Mouse (Mus musculus): ENCODE measurements around the gene Olfr368.

The Olfr368 gene

DNA sequence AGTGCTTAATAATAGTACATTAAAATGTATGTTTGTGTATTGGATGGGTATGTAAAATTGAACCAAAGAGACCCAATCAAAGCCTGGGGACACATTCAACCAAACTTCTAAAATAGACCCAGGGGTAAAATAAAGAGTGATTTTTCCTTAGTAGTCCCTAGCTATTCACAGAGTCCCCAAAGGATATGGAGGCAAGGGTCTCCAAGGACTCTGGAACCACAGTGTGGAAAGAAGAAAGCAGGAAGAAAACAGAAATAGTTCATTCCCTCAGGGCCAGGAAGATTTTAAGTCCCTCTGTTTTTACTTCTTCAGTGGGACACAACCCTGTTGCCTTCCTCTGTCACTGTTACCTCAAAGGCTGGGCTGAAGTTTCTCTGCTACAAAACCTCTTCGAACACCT, at the start of gene Olfr368:
Gene Olfr368, plus strand, starts transcription at position 301 of the 400 bp plus-strand sequence.
- DNase-seq (ENCODE audit: low spot score in 2 of 2), result no peak

DNA sequence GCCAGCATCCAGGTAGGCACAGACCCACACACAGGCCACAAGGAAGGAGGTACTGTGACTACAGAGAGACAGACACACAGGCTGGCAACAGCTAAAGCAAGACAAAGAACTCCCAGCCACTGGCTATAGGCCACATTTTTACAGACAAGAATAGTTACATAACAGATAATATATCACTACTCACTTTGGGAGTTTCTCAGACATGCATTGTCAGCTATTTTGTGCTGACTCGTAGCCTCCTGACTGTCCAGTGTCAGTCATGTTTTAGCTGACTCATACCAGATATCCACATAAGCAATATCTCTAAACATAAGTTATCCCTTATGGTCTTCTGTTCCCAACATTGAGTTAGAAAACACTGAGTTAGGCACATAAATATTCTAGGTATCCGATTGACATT, 7.0 kb downstream of the Olfr368 start:
- DNase-seq (ENCODE audit: low spot score in 2 of 2), result no peak

DNA sequence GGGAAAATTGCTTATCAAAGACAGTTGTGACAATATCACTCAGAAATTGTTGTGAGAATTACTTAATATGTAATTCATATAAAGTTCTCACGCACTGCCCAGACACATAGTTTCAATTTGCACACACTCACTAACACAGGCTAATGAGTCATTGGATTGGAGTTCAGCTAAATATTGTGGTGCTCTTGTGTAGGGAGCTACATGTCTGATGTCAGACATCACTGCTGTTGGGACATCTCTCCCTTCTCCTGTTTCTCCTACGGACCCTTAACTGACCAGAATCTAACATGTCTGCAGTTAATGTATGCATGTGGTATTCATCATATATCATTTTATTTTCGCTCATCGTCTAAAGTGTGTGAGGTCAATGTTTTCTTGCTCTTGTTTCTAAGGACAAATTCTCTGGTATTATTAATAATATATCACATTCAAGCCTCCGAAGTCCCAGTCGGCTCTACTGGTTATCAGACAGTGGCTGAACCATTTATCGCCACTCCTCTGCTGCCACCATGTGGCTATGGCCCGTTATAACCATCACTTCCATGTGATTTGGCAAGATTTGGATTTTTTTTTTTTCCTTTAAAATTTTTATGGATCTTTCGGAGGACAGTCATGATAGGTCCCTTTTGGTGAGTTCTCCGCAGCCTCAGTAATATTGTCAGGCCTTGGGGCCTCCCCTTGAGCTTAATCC, 12.3 kb downstream of the Olfr368 start:
- no peak for DNase-seq (ENCODE audit: low spot score in 2 of 2)

DNA sequence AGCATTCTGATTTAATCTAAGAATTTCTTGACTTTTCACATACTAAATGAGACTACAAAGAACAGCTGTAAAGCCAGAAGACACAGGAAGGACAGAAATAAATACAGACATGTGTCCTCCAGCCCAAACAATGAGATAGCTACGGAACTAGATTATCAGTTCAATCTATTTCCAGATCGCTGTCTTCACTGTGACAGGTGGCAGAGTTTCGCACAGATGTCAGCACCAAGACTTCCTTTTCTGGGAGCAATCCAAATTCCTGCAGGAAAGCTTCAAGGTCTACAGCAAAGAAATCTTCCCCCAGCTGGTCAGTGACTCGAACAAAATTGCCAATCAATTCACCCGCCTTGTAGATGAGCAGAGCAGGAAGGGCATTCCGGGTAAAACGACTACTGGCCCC, 25.4 kb downstream of the Olfr368 start:
- no peak for DNase-seq (ENCODE audit: low spot score in 2 of 2)

DNA sequence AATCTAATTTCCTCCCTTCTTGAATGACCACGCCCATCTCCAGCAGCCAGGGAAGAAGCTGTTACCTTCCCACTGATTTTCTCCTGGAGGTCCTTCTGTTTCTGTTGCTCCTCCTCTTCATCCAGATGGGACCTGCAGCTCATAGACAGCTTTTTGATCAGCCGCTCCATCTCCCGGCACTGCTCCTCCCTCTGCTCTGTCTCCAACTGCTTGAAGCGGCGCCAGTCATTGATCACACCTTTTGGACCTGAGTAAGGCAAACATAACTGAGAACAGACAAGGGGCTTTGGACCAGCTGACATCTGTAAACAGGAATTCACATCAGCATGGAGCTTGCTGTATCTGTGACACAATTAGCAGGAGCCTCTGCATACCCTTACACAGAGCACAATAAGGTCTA, 29.3 kb downstream of the Olfr368 start:
- DNase-seq (ENCODE audit: low spot score in 2 of 2), result no peak

DNA sequence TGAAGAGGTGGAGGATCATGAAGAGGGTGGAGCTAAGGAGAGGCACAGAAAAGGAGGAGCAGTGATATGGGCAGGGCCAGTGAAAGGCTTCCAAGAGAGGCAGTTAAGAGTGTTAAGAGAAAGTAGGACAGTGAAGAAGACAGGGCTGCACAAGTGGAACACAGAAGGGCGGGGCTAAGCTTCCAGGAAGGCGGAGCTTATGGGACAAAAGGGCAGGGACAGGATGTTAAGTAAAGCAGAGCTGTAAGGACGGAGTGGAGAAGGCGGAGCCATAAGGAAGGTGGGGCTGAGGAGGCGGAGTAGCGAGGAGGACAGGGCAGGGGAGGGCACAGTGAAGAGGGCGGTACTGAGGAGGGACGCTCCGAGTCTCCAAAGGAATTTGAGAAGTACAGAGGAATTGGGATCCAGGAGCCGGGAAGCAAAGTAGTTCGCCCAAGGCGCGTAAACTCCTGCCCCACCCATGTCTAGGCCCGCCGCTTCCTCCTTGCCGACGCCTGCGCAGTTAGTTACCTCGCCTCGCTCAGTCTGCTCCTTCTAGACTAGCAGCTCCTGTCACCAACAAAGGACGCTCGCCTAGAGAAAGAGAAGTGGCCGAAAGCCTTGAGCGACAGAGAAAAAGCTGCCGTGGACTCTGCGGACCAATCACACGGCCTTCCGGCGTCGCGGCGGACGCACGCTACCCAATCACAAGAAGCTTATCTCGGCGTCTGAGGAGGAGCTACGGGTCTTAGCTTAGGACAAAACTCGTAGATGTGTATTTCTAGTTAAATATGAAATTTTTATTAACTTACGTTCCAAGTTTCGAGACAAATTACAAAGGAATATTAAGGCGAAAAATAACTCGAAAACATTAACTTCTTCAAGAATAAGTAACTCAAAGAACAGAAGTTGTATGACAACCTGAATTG, 32.6 kb downstream of the Olfr368 start, which contains the start of gene Pdcl:
Gene Pdcl, minus strand, starts transcription at position 700 of the 908 bp plus-strand sequence.
- peak; percentile 92 to 93 for DNase-seq (ENCODE audit: low spot score in 2 of 2)

DNA sequence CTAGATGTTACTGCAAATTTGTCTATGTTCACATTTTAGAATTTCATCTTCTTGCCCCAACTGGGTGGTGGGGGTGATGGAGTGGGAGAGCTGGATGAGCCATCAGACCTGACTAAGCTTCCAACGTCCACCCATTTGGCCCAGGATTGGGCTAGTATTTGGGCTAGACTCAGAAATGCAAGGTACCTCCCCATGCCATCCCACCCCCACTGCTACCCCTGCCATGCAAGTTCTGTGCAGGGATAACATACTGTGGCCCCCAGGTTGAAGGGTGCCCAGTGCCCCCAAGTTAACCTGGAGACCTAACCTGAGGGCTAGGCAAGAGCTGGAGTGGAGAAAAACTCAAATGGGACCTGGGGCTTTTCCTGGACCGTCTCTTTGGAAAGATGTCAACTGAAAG, 33.6 kb downstream of the Olfr368 start:
- peak in 1 of 2 experiments; percentile 2 for DNase-seq (ENCODE audit: low spot score in 2 of 2)

DNA sequence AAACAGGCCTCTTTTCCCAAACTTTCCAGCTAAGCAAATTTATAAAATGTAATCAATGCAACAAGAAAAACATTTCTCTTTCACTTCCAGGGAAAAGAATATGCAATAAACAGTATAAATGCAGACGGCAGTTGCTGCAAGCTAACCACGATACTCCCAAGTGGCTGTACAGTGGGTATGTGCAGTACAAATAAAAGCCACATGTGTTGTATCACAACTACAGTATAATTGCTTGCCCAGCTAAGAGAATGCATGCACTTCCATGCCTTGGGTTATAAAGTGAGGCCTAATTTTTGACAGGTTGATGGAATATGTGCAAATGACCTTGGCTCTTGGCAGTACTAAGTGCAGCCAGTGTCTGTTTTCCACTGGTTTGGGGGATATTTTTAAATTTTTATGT, 44.3 kb downstream of the Olfr368 start:
- no peak for DNase-seq (ENCODE audit: low spot score in 2 of 2)

DNA sequence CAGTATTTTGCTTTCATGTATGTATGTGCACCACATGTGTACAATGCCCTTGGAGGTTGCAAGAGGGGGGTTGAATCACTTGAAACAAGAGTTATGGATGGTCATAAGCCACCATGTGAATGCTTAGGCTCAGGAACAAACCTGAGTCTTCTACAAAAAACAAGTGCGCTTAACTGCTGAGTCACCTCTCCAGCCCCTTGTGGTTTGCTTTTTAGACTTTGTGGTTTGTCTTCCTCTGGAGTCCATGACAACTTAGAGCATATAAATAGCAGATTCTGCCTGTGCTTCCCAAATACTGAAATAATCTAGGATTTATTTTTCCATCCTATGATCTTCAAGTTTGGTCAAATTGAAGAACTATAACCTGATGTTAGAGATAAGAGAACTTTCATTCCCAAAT, 49.7 kb downstream of the Olfr368 start:
- no peak for DNase-seq (ENCODE audit: low spot score in 2 of 2)

DNA sequence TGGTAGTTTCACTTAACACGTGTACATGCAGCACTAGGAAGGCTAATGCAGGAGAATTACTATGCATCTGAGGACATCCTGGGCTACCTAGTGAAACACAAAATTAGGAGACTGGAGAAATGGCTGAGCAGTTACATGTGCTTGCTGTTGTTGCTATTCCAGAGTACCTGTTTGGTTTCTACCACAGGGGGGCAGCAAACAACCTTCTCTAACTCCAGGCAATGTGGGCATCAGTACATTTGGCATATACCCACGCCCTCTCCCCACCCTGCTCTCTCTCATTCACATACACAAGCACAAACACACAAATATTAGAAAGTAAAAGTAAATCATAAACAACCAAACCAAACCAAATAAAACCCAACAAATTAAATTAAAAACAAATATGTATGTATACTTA, 53.9 kb downstream of the Olfr368 start:
- DNase-seq (ENCODE audit: low spot score in 2 of 2), result peak in 1 of 2 experiments; percentile 31

All from heart, adult 9 months (tissue).